Mouse (Mus musculus) hindbrain, embryonic 14.5 days (tissue): ENCODE measurements at regions not wholly inside any gene's neighbourhood (a gene's known extent, or its start where the extent isn't known, plus 50 kb on each side); places are given as distances from the start of the nearest gene placed in this dataset.

ENCODE experiments used
- ATAC-seq: fragments of 200-750 bp; cut with Nextera tagmentation; 2 replicates; pipeline ENCODE4 v1.8.0; 2017; ENCODE audit warnings: moderate number of reproducible peaks, mild to moderate bottlenecking, moderate TSS enrichment, moderate library complexity; ENCODE audit not compliant: low FRiP score
- DNase-seq: peaks from one replicate; pipeline ENCODE4 v3.0.0-alpha.2; 2015; ENCODE audit warnings: low spot score
- H3K27ac ChIP-seq: fragments of 300-500 bp; sonication (generic); 2 replicates; pipeline ENCODE4 v1.5.1; 2014; ENCODE audit warnings: mild to moderate bottlenecking, moderate library complexity
- H3K27me3 ChIP-seq: fragments of 300-500 bp; sonication (generic); 2 replicates; pipeline ENCODE4 v1.6.1; 2014; ENCODE audit warnings: mild to moderate bottlenecking, low read length, mixed read lengths; ENCODE audit not compliant: control insufficient read depth, insufficient read depth
- H3K36me3 ChIP-seq: fragments of 300-500 bp; sonication (generic); replicated peaks from 2 replicates; pipeline ENCODE4 v1.6.1; 2014; ENCODE audit not compliant: control insufficient read depth, insufficient read depth
- H3K4me1 ChIP-seq: fragments of 300-500 bp; sonication (generic); replicated peaks from 2 replicates; pipeline ENCODE4 v1.6.1; 2014; ENCODE audit warnings: antibody characterized with exemption, low read length, mixed read lengths; ENCODE audit not compliant: control insufficient read depth, insufficient read depth
- H3K4me2 ChIP-seq: fragments of 300-500 bp; sonication (generic); replicated peaks from 2 replicates; pipeline ENCODE4 v1.6.1; 2014; ENCODE audit warnings: mild to moderate bottlenecking, moderate library complexity
- H3K4me3 ChIP-seq: fragments of 300-500 bp; sonication (generic); replicated peaks from 2 replicates; pipeline ENCODE4 v1.5.1; 2014; ENCODE audit warnings: mild to moderate bottlenecking, low read length
- H3K9ac ChIP-seq: fragments of 300-500 bp; sonication (generic); 2 replicates; pipeline ENCODE4 v1.6.1; 2014
- H3K9me3 ChIP-seq: fragments of 300-500 bp; sonication (generic); 2 replicates; pipeline ENCODE4 v1.6.1; 2016; ENCODE audit warnings: low read length; ENCODE audit not compliant: control insufficient read depth
- WGBS: fragments of 180-500 bp; shearing (Covaris S2); extraction: QIAGEN DNeasy Blood & Tissue Kit; methylation state at CpG from one replicate; pipeline ENCODE4 v1.1.7; 2014; 5-methylcytosine and 5-hydroxymethylcytosine counted together

- DNase-seq, result no peak
- H3K4me3 ChIP-seq, result no peak overlapping the region
- 34% methylated on average over 2 of the region's 2 CpGs for WGBS
- H3K9me3 ChIP-seq, result peaks cover 4% of the 10 kb centered on the region; the same call in 1 of the 2 replicates
- no peak for ATAC-seq
- H3K27me3 ChIP-seq, result no peaks in the 10 kb centered on the region
- no peak overlapping the region for H3K9ac ChIP-seq
- no peaks in the 10 kb centered on the region for H3K4me1 ChIP-seq
- H3K36me3 ChIP-seq, result no peaks in the 10 kb centered on the region
- H3K4me2 ChIP-seq, result no peak overlapping the region
- H3K27ac ChIP-seq, result no peak overlapping the region
Measured at GRCm38 (mm10) chr8:33139850-33140249, 288.7 kb upstream of the 5930422O12Rik start.

GRCm38 (mm10) chr8:33177642-33178041 is 250.9 kb upstream of the 5930422O12Rik start:
- no peaks in the 10 kb centered on the region for H3K36me3 ChIP-seq
- no peaks in the 10 kb centered on the region for H3K4me1 ChIP-seq
- H3K4me2 ChIP-seq, result no peak overlapping the region
- H3K27me3 ChIP-seq, result no peaks in the 10 kb centered on the region
- H3K27ac ChIP-seq, result no peak overlapping the region
- no peak for DNase-seq
- no peak overlapping the region for H3K4me3 ChIP-seq
- H3K9me3 ChIP-seq, result no peaks in the 10 kb centered on the region
- no peak for ATAC-seq
- WGBS, result 86% methylated on average over 6 of the region's 6 CpGs
- H3K9ac ChIP-seq, result no peak overlapping the region

- H3K4me1 ChIP-seq, result no peaks in the 10 kb centered on the region
- no peak overlapping the region for H3K4me3 ChIP-seq
- H3K9ac ChIP-seq, result no peak overlapping the region
- no peak for ATAC-seq
- no peaks in the 10 kb centered on the region for H3K9me3 ChIP-seq
- H3K4me2 ChIP-seq, result no peak overlapping the region
- no peaks in the 10 kb centered on the region for H3K36me3 ChIP-seq
- no peak for DNase-seq
- H3K27me3 ChIP-seq, result no peaks in the 10 kb centered on the region
- H3K27ac ChIP-seq, result no peak overlapping the region
- 66% methylated on average over 9 of the region's 9 CpGs for WGBS
Measured at GRCm38 (mm10) chr8:33183029-33183428, 245.5 kb upstream of the 5930422O12Rik start.
